Mouse (Mus musculus): ENCODE data around the gene Sept5. TPM values are rescaled to one million over a fixed set of nuclear protein-coding genes. Genes with fewer than 3 reads are reported as not detected.

The Sept5 gene
- 0.60 and 0.83 TPM in 2 replicates for polyA plus RNA-seq (2012; ENCODE audit: insufficient read depth, insufficient read length, missing spikeins)

- no peak within 1 kb of the TSS for H3K27ac ChIP-seq (ENCODE audit: insufficient read depth, low read depth, low read length)
- H3K4me3 ChIP-seq (ENCODE audit: insufficient read depth, low read length), result peak within 1 kb of the TSS; percentile 59
- TF ChIP-seq CTCF (IDR thresholded peaks at IDR 0.05; ENCODE audit: low read depth, low read length), result no peak
- no peak for TF ChIP-seq POLR2A (IDR thresholded peaks at IDR 0.05; ENCODE audit: borderline replicate concordance, low read depth, low read length)
- peaks cover 4% of the 10 kb centered on the region; the same call in 1 of the 2 replicates for H3K4me1 ChIP-seq (ENCODE audit: control insufficient read depth, insufficient read depth, low read length)
These were observed at the start of gene Sept5 for GRCm38 (mm10) chr16:18629390-18630231. TSS of gene Sept5 (minus strand) at chr16:18629954.

GRCm38 (mm10) chr16:18679112-18679511, 49.4 kb upstream of the Sept5 start:
- Histone ChIP-seq H3K4me1 (ENCODE audit: control insufficient read depth, insufficient read depth, low read length) (peaks cover 10% of the 10 kb centered on the region), H3K27ac (ENCODE audit: insufficient read depth, low read depth, low read length) (no peak overlapping the region), H3K4me3 (ENCODE audit: insufficient read depth, low read length) (no peak overlapping the region)
- peak; percentile 21; the same call in 1 of the 2 replicates for TF ChIP-seq CTCF (IDR thresholded peaks at IDR 0.05; ENCODE audit: low read depth, low read length)
- TF ChIP-seq POLR2A (IDR thresholded peaks at IDR 0.05; ENCODE audit: borderline replicate concordance, low read depth, low read length), result no peak

- TF ChIP-seq CTCF (IDR thresholded peaks at IDR 0.05; ENCODE audit: low read depth, low read length) (peak; percentile 70; the same call in 1 of the 2 replicates), POLR2A (IDR thresholded peaks at IDR 0.05; ENCODE audit: borderline replicate concordance, low read depth, low read length) (no peak)
These were observed 48.3 kb upstream of the Sept5 start for GRCm38 (mm10) chr16:18677746-18678679.

GRCm38 (mm10) chr16:18673005-18673404, 43.3 kb upstream of the Sept5 start:
- TF ChIP-seq POLR2A (IDR thresholded peaks at IDR 0.05; ENCODE audit: borderline replicate concordance, low read depth, low read length) (no peak), CTCF (IDR thresholded peaks at IDR 0.05; ENCODE audit: low read depth, low read length) (no peak)
- no peak overlapping the region for H3K4me3 ChIP-seq (ENCODE audit: insufficient read depth, low read length)
- no peaks in the 10 kb centered on the region for H3K4me1 ChIP-seq (ENCODE audit: control insufficient read depth, insufficient read depth, low read length)
- H3K27ac ChIP-seq (ENCODE audit: insufficient read depth, low read depth, low read length), result no peak overlapping the region

More at GRCm38 (mm10) chr16:18677746-18678679, 48.3 kb upstream of the Sept5 start:
- Histone ChIP-seq H3K4me1 (ENCODE audit: control insufficient read depth, insufficient read depth, low read length) (peaks cover 10% of the 10 kb centered on the region), H3K27ac (ENCODE audit: insufficient read depth, low read depth, low read length) (no peak overlapping the region), H3K4me3 (ENCODE audit: insufficient read depth, low read length) (no peak overlapping the region)

GRCm38 (mm10) chr16:18672027-18672426, 42.3 kb upstream of the Sept5 start:
- TF ChIP-seq CTCF (IDR thresholded peaks at IDR 0.05; ENCODE audit: low read depth, low read length) (no peak), POLR2A (IDR thresholded peaks at IDR 0.05; ENCODE audit: borderline replicate concordance, low read depth, low read length) (no peak)
- no peaks in the 10 kb centered on the region for H3K4me1 ChIP-seq (ENCODE audit: control insufficient read depth, insufficient read depth, low read length)

GRCm38 (mm10) chr16:18669914-18670313, 40.2 kb upstream of the Sept5 start:
- H3K27ac ChIP-seq (ENCODE audit: insufficient read depth, low read depth, low read length), result no peak overlapping the region
- no peaks in the 10 kb centered on the region for H3K4me1 ChIP-seq (ENCODE audit: control insufficient read depth, insufficient read depth, low read length)
- TF ChIP-seq CTCF (IDR thresholded peaks at IDR 0.05; ENCODE audit: low read depth, low read length) (no peak), POLR2A (IDR thresholded peaks at IDR 0.05; ENCODE audit: borderline replicate concordance, low read depth, low read length) (no peak)
- no peak overlapping the region for H3K4me3 ChIP-seq (ENCODE audit: insufficient read depth, low read length)

More at GRCm38 (mm10) chr16:18672027-18672426, 42.3 kb upstream of the Sept5 start:
- H3K27ac ChIP-seq (ENCODE audit: insufficient read depth, low read depth, low read length), result no peak overlapping the region
- H3K4me3 ChIP-seq (ENCODE audit: insufficient read depth, low read length), result no peak overlapping the region

GRCm38 (mm10) chr16:18658597-18658996, 28.8 kb upstream of the Sept5 start:
- no peaks in the 10 kb centered on the region for H3K4me1 ChIP-seq (ENCODE audit: control insufficient read depth, insufficient read depth, low read length)
- no peak overlapping the region for H3K27ac ChIP-seq (ENCODE audit: insufficient read depth, low read depth, low read length)
- TF ChIP-seq CTCF (IDR thresholded peaks at IDR 0.05; ENCODE audit: low read depth, low read length), result no peak
- no peak overlapping the region for H3K4me3 ChIP-seq (ENCODE audit: insufficient read depth, low read length)

GRCm38 (mm10) chr16:18655372-18656098, 25.8 kb upstream of the Sept5 start:
- Histone ChIP-seq H3K27ac (ENCODE audit: insufficient read depth, low read depth, low read length) (no peak overlapping the region), H3K4me1 (ENCODE audit: control insufficient read depth, insufficient read depth, low read length) (no peaks in the 10 kb centered on the region), H3K4me3 (ENCODE audit: insufficient read depth, low read length) (no peak overlapping the region)
- no peak for TF ChIP-seq CTCF (IDR thresholded peaks at IDR 0.05; ENCODE audit: low read depth, low read length)
- no peak for TF ChIP-seq POLR2A (IDR thresholded peaks at IDR 0.05; ENCODE audit: borderline replicate concordance, low read depth, low read length)

Data from bone marrow macrophage, adult 2 months (primary cell).